Mouse (Mus musculus) liver, embryonic 14.5 days (tissue): ENCODE results near the gene Phactr1. TPM values are rescaled to one million over a fixed set of nuclear protein-coding genes. Genes with fewer than 3 reads are reported as not detected.
A peak's percentile ranks its signal among the peaks of the same experiment; 100 is the strongest.

Experiments
- ATAC-seq: fragments of 200-750 bp; cut with Nextera tagmentation; 2 replicates; pipeline ENCODE4 v1.8.0; 2017; ENCODE audit warnings: moderate number of reproducible peaks, mild to moderate bottlenecking, moderate library complexity; ENCODE audit not compliant: insufficient read depth
- DNase-seq, 3 experiments: peaks; one replicate each; pipeline ENCODE4 v3.0.0-alpha.2; 2012 to 2013; ENCODE audit warnings: low read depth in 3 of 3, low spot score in 3 of 3
- H3K27ac ChIP-seq: fragments of 300-500 bp; sonication (generic); 2 replicates; pipeline ENCODE4 v1.5.1; 2014; ENCODE audit warnings: moderate library complexity, mild to moderate bottlenecking, control low read depth, inconsistent platforms
- H3K27me3 ChIP-seq: fragments of 300-500 bp; sonication (generic); 2 replicates; pipeline ENCODE4 v1.6.1; 2014; ENCODE audit warnings: mild to moderate bottlenecking, low read length, moderate library complexity; ENCODE audit not compliant: control insufficient read depth, insufficient read depth
- H3K36me3 ChIP-seq: fragments of 300-500 bp; sonication (generic); replicated peaks from 2 replicates; pipeline ENCODE4 v1.6.1; 2014; ENCODE audit warnings: low read depth; ENCODE audit not compliant: control insufficient read depth, insufficient read depth
- H3K4me1 ChIP-seq, 2 experiments: fragments of 200-500 bp in 1 of 2; fragments of 300-500 bp in 1 of 2; sonication (generic) in 1 of 2; replicated peaks; 2 replicates each; pipeline ENCODE4 v1.6.1; 2012 to 2014; ENCODE audit warnings: antibody characterized with exemption in 1 of 2, inconsistent platforms in 1 of 2, low read length in 1 of 2; ENCODE audit not compliant: control insufficient read depth in 2 of 2, insufficient read depth in 2 of 2
- H3K4me2 ChIP-seq: fragments of 300-500 bp; sonication (generic); 2 replicates; pipeline ENCODE4 v1.6.1; 2014; ENCODE audit warnings: low read depth, mild to moderate bottlenecking, control low read depth, moderate library complexity
- H3K4me3 ChIP-seq, 2 experiments: fragments of 200-500 bp in 1 of 2; fragments of 300-500 bp in 1 of 2; sonication (generic) in 1 of 2; 2 replicates each; pipeline ENCODE4 v1.5.1; 2012 to 2014; ENCODE audit warnings: low read depth in 2 of 2, low read length in 2 of 2, mild to moderate bottlenecking in 2 of 2, control low read depth in 1 of 2, inconsistent platforms in 1 of 2, moderate library complexity in 1 of 2; ENCODE audit not compliant: insufficient read depth in 1 of 2
- H3K9ac ChIP-seq: fragments of 300-500 bp; sonication (generic); replicated peaks from 2 replicates; pipeline ENCODE4 v1.6.1; 2014; ENCODE audit warnings: mild to moderate bottlenecking, control low read depth, moderate library complexity
- H3K9me3 ChIP-seq: fragments of 300-500 bp; sonication (generic); 2 replicates; pipeline ENCODE4 v1.6.1; 2016; ENCODE audit warnings: low read length, mixed read lengths; ENCODE audit not compliant: control insufficient read depth
- CTCF ChIP-seq: IDR thresholded peaks from 2 replicates; pipeline ENCODE4 v1.5.1; 2016; ENCODE audit warnings: antibody characterized with exemption, low read depth, control low read depth
- EP300 ChIP-seq: IDR thresholded peaks from 2 replicates; pipeline ENCODE4 v1.6.1; 2016; ENCODE audit warnings: antibody characterized with exemption, low read depth
- WGBS: fragments of 180-500 bp; shearing (Covaris S2); extraction: QIAGEN DNeasy Blood & Tissue Kit; methylation state at CpG from one replicate; pipeline ENCODE4 v1.1.7; 2014; ENCODE audit not compliant: insufficient replicate concordance; 5-methylcytosine and 5-hydroxymethylcytosine counted together
- polyA plus RNA-seq, 2 experiments: library from polyadenylated mRNA; depleted of rRNA in 1 of 2; stranded (reverse) in 1 of 2; unstranded in 1 of 2; fragments of >200 nt; fragmentation: Nextera tagmentation in 1 of 2; extraction: Ambion mirVana in 1 of 2; gene quantifications; 2 replicates each; pipeline versions ENCODE4 v1.2.1 to v1.2.3; 2012 to 2014

Gene Phactr1
- polyA plus RNA-seq, 2 experiments, result 0.15 to 0.21 TPM

GRCm38 (mm10) chr13:43053201-43053600 is 372.8 kb downstream of the Phactr1 start:
- Histone ChIP-seq H3K36me3 (no peaks in the 10 kb centered on the region), H3K4me1 (no peaks in the 10 kb centered on the region), H3K27me3 (no peaks in the 10 kb centered on the region), H3K4me3 (no peak overlapping the region), H3K9ac (no peak overlapping the region), H3K9me3 (no peaks in the 10 kb centered on the region), H3K4me2 (no peak overlapping the region), H3K27ac (no peak overlapping the region)
- WGBS, result 62% methylated on average over 1 of the region's 1 CpGs
- DNase-seq (no peak), ATAC-seq (no peak)
- TF ChIP-seq CTCF (peak; percentile 33; the same call in 1 of the 2 replicates), EP300 (no peak)

DNA sequence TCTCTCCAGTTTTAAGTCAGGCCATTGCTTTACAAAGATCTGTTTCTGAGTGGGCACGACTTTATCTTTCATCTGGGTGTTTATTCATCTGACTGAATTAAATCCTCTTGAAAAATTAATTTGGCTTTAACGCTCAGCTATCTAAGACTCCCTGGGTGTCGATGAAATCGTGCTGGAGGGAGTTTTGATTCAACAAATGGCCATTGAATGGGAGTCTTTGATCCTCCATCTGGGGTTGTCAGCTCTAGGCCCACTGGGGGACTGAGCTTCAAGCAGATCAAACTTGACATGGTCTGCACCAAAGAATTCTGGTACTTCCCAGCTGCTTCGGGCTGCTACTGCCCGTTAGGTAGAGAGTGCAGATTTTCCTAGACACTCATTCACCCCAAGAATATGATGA is 374.7 kb downstream of the Phactr1 start:
- H3K4me1 ChIP-seq, result no peaks in the 10 kb centered on the region
- DNase-seq (no peak), ATAC-seq (no peak)
- H3K4me3 ChIP-seq, result no peak overlapping the region
- no peak for TF ChIP-seq EP300
- no peak for TF ChIP-seq CTCF
- H3K36me3 ChIP-seq, result no peaks in the 10 kb centered on the region
- H3K27ac ChIP-seq, result no peak overlapping the region
- H3K9ac ChIP-seq, result no peak overlapping the region
- no peaks in the 10 kb centered on the region for H3K9me3 ChIP-seq
- no peaks in the 10 kb centered on the region for H3K27me3 ChIP-seq
- H3K4me2 ChIP-seq, result no peak overlapping the region
- 52% methylated on average over 6 of the region's 6 CpGs for WGBS

- Histone ChIP-seq H3K4me2 (no peak overlapping the region), H3K4me3 (no peak overlapping the region), H3K9ac (no peak overlapping the region), H3K27me3 (no peaks in the 10 kb centered on the region), H3K36me3 (no peaks in the 10 kb centered on the region), H3K27ac (no peak overlapping the region), H3K9me3 (no peaks in the 10 kb centered on the region), H3K4me1 (no peaks in the 10 kb centered on the region)
- no peak for ATAC-seq
- TF ChIP-seq EP300, result no peak
- TF ChIP-seq CTCF, result no peak
- no peak for DNase-seq
- 67% methylated on average over 2 of the region's 2 CpGs for WGBS
Observed at GRCm38 (mm10) chr13:43057104-43057503, 376.7 kb downstream of the Phactr1 start.

DNA sequence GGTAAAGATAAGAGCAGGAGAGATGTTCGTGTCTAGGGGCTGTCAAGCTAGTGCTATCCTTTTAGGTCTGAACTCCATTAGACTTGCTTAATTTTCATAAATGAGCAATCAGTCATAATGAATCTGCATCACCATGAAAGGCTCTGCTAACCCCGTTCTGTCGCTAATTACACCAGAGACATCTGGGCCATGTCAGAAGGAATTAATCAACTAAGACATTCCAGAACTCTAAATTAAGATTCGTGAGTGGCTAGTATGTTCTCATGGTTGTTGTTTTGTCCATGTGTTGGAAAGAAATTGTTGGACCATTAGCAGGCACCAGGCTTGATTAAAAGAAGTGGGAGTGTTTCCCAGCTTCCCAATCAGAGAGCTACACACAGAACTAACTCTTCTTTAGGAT is 382.9 kb downstream of the Phactr1 start:
- H3K9ac ChIP-seq, result no peak overlapping the region
- H3K27ac ChIP-seq, result no peak overlapping the region
- H3K4me3 ChIP-seq, result no peak overlapping the region
- H3K36me3 ChIP-seq, result no peaks in the 10 kb centered on the region
- H3K27me3 ChIP-seq, result no peaks in the 10 kb centered on the region
- H3K4me2 ChIP-seq, result no peak overlapping the region
- no peaks in the 10 kb centered on the region for H3K4me1 ChIP-seq
- ATAC-seq (no peak), DNase-seq (no peak)
- no peaks in the 10 kb centered on the region for H3K9me3 ChIP-seq
- WGBS, result 55% methylated on average over 4 of the region's 4 CpGs
- TF ChIP-seq CTCF (no peak), EP300 (no peak)

DNA sequence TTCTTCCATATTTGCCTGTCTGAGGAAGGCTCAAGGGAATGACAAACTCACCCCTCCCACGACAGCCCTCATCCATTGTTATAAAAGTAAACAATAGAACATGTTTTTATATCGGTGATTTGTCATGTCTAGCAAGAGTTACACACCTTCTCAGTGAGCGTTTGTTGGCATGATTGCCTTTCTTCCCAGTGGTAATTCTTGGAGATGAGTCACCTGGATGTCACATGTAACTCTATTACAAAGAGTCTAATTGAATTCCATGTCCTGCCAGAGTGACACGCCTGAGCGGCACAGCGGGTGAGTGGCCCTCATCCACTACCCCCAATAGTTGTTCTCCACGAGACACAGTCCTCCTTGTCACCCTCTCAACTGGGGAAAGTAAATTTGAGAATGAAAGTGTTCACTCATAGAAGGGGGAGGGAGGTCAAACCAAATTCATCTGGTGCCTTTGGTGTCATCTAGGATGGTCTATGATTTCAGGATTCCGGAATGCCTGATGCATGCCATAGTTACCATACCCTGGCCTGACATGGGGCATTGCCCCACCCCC is 388.4 kb downstream of the Phactr1 start:
- H3K4me3 ChIP-seq, result no peak overlapping the region
- H3K27ac ChIP-seq, result no peak overlapping the region
- TF ChIP-seq EP300 (no peak), CTCF (no peak)
- WGBS, result 73% methylated on average over 8 of the region's 8 CpGs
- H3K4me1 ChIP-seq, result no peaks in the 10 kb centered on the region
- no peak for ATAC-seq
- no peak overlapping the region for H3K4me2 ChIP-seq
- no peaks in the 10 kb centered on the region for H3K9me3 ChIP-seq
- no peaks in the 10 kb centered on the region for H3K36me3 ChIP-seq
- no peak overlapping the region for H3K9ac ChIP-seq
- H3K27me3 ChIP-seq, result no peaks in the 10 kb centered on the region
- DNase-seq, result no peak
